ENCODE assay signal across 7 mouse cellular contexts in genomic region chr7:57384112-57384511, GRCm38 (mm10). TPM values are rescaled to one million over a fixed set of nuclear protein-coding genes. Genes with fewer than 3 reads are reported as not detected.
DNase-seq lines count a peak whose midpoint lies in the region; ATAC-seq and TF ChIP-seq lines count a peak whose summit lies in the region.

No protein-coding gene starts in this region.

- no peak overlapping the region for H3K4me2 ChIP-seq in limb, embryonic 13.5 days (replicated peaks)

- ATAC-seq in limb, embryonic 13.5 days (ENCODE audit: low FRiP score, low read depth), result peak; percentile 54; the same call in 1 of the 2 replicates

- peaks cover 53% of the 10 kb centered on the region for H3K27me3 ChIP-seq in limb, embryonic 13.5 days
- peaks cover 46% of the 10 kb centered on the region for H3K27me3 ChIP-seq in limb, embryonic 10.5 days (ENCODE audit: low read depth, poor library complexity, severe bottlenecking)
- H3K27me3 ChIP-seq in hindbrain, embryonic 10.5 days (ENCODE audit: insufficient read depth, poor library complexity, severe bottlenecking), result peaks cover 39% of the 10 kb centered on the region

- H3K27ac ChIP-seq in limb, embryonic 13.5 days, result no peak overlapping the region
- no peak overlapping the region for H3K27ac ChIP-seq in limb, embryonic 10.5 days
- no peak overlapping the region for H3K27ac ChIP-seq in hindbrain, embryonic 10.5 days

- WGBS in limb, embryonic 13.5 days, result 24% methylated on average over 4 of the region's 4 CpGs
- 36% methylated on average over 4 of the region's 4 CpGs for WGBS in limb, embryonic 10.5 days
- WGBS in hindbrain, embryonic 10.5 days, result 38% methylated on average over 4 of the region's 4 CpGs

- TF ChIP-seq CTCF in brain, embryonic 14.5 days (IDR thresholded peaks at IDR 0.05; ENCODE audit: borderline replicate concordance, extremely low read depth, insufficient read depth, insufficient read length), result peak; percentile 69; the same call in 1 of the 2 replicates

- H3K9ac ChIP-seq in limb, embryonic 13.5 days, result no peak overlapping the region

- no peaks in the 10 kb centered on the region for H3K9me3 ChIP-seq in limb, embryonic 13.5 days
- H3K9me3 ChIP-seq in limb, embryonic 10.5 days (replicated peaks), result no peaks in the 10 kb centered on the region
- no peaks in the 10 kb centered on the region for H3K9me3 ChIP-seq in hindbrain, embryonic 10.5 days

- no peaks in the 10 kb centered on the region for H3K36me3 ChIP-seq in limb, embryonic 13.5 days
- no peaks in the 10 kb centered on the region for H3K36me3 ChIP-seq in limb, embryonic 10.5 days
- no peaks in the 10 kb centered on the region for H3K36me3 ChIP-seq in hindbrain, embryonic 10.5 days

- H3K4me3 ChIP-seq in limb, embryonic 13.5 days, result no peak overlapping the region
- H3K4me3 ChIP-seq in limb, embryonic 10.5 days, result no peak overlapping the region
- H3K4me3 ChIP-seq in hindbrain, embryonic 10.5 days, result no peak overlapping the region

- peaks cover 8% of the 10 kb centered on the region for H3K4me1 ChIP-seq in limb, embryonic 13.5 days
- peaks cover 10% of the 10 kb centered on the region for H3K4me1 ChIP-seq in limb, embryonic 10.5 days
- H3K4me1 ChIP-seq in hindbrain, embryonic 10.5 days (replicated peaks), result peaks cover 14% of the 10 kb centered on the region

- no peak for DNase-seq in limb, embryonic 10.5 days (ENCODE audit: low spot score)
- DNase-seq in brain, embryonic 14.5 days (ENCODE audit: low read depth), result peak; percentile 88
- DNase-seq in hindbrain, embryonic 10.5 days (ENCODE audit: low spot score), result peak; percentile 3
- DNase-seq in layer of hippocampus, adult 9-11 months, result peak; percentile 30
- DNase-seq in right cerebral cortex, postnatal 25 days, result peak; percentile 25
- DNase-seq in thymus, postnatal 14 days, result no peak

- no peak for TF ChIP-seq POLR2A in brain, embryonic 14.5 days (IDR thresholded peaks at IDR 0.05; ENCODE audit: borderline replicate concordance, extremely low read depth, insufficient read depth, insufficient read length, poor library complexity, severe bottlenecking)

RNA-seq across cellular contexts. Expression of gene Gabrg3, which starts 2.9 kb away (rescaled TPM):
- polyA plus RNA-seq in limb, embryonic 13.5 days (2015; fragmentation: Nextera tagmentation; extraction: Ambion mirVana), result 0.65 and 1.5 TPM in 2 replicates
- polyA plus RNA-seq in limb, embryonic 10.5 days (2016; fragmentation: Nextera tagmentation; extraction: Ambion mirVana), result 0.28 and 0.34 TPM in 2 replicates
- 2.2 and 3.3 TPM in 2 replicates for polyA plus RNA-seq in brain, embryonic 14.5 days (2012; rRNA removed)
- 0.02 TPM in 1 of 2 replicates, not detected in the other for polyA plus RNA-seq in hindbrain, embryonic 10.5 days (2016; fragmentation: Nextera tagmentation; extraction: Ambion mirVana)

RNA-seq across cellular contexts. Expression of gene Gabrb3, which starts 35.4 kb away (rescaled TPM):
- 0.89 and 0.97 TPM in 2 replicates for polyA plus RNA-seq in limb, embryonic 13.5 days (2015; fragmentation: Nextera tagmentation; extraction: Ambion mirVana)
- 0.93 and 0.95 TPM in 2 replicates for polyA plus RNA-seq in limb, embryonic 10.5 days (2016; fragmentation: Nextera tagmentation; extraction: Ambion mirVana)
- polyA plus RNA-seq in brain, embryonic 14.5 days (2012; rRNA removed), result 29.5 and 54.0 TPM in 2 replicates
- polyA plus RNA-seq in hindbrain, embryonic 10.5 days (2016; fragmentation: Nextera tagmentation; extraction: Ambion mirVana), result 5.1 and 7.0 TPM in 2 replicates

Comparison
In these comparisons a context has a peak if more than half of its experiments do, and no peak if none do; other contexts are left out.
1. DNase-seq: peak in brain, embryonic 14.5 days (single experiment), hindbrain, embryonic 10.5 days (single experiment), layer of hippocampus, adult 9-11 months (single experiment) and right cerebral cortex, postnatal 25 days (single experiment); none in limb, embryonic 10.5 days (single experiment) and thymus, postnatal 14 days (single experiment).